Mouse (Mus musculus): ENCODE results near the gene Antxr1. TPM values are rescaled to one million over a fixed set of nuclear protein-coding genes. Genes with fewer than 3 reads are reported as not detected.

The Antxr1 gene
- polyA plus RNA-seq, 1 experiment, result not detected

GRCm38 (mm10) chr6:87131078-87131477, 204.5 kb downstream of the Antxr1 start:
- no peak overlapping the region for H3K27ac ChIP-seq (ENCODE audit: insufficient read depth, low read depth, low read length)
- no peaks in the 10 kb centered on the region for H3K4me1 ChIP-seq (ENCODE audit: control insufficient read depth, insufficient read depth, low read length)
- no peak overlapping the region for H3K4me3 ChIP-seq (ENCODE audit: insufficient read depth, low read depth, low read length)
- TF ChIP-seq POLR2A (IDR thresholded peaks at IDR 0.05; ENCODE audit: insufficient read depth, low read depth, low read length) (no peak), CTCF (IDR thresholded peaks at IDR 0.05; ENCODE audit: insufficient read depth, low read depth, low read length) (no peak)
- WGBS, result 76% methylated on average over 1 of the region's 1 CpGs

DNA sequence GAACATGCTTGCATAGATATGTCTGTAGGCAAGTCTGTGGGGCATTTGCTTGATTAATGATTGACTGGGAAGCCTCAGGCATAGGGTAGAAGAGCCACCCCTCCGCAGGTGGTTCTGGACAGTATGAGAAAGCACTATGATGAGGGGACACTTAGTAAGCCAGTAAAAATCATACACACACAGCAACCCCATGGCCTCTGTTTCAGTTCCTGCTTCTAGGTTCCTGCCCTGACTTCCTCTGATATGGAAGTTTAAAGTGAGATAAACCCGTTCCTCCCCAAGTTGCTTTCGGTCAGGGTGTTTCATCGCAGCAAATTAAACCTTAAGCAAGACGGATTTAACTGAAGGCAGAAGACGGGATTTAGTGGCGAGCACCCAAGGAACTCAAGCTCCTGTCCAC, 205.0 kb downstream of the Antxr1 start:
- TF ChIP-seq CTCF (IDR thresholded peaks at IDR 0.05; ENCODE audit: insufficient read depth, low read depth, low read length), result no peak
- TF ChIP-seq POLR2A (IDR thresholded peaks at IDR 0.05; ENCODE audit: insufficient read depth, low read depth, low read length), result no peak
- H3K4me3 ChIP-seq (ENCODE audit: insufficient read depth, low read depth, low read length), result no peak overlapping the region
- 98% methylated on average over 7 of the region's 7 CpGs for WGBS
- H3K4me1 ChIP-seq (ENCODE audit: control insufficient read depth, insufficient read depth, low read length), result no peaks in the 10 kb centered on the region
- H3K27ac ChIP-seq (ENCODE audit: insufficient read depth, low read depth, low read length), result no peak overlapping the region

- TF ChIP-seq POLR2A (IDR thresholded peaks at IDR 0.05; ENCODE audit: insufficient read depth, low read depth, low read length) (no peak), CTCF (IDR thresholded peaks at IDR 0.05; ENCODE audit: insufficient read depth, low read depth, low read length) (no peak)
- 88% methylated on average over 8 of the region's 8 CpGs for WGBS
These were observed 205.8 kb downstream of the Antxr1 start for GRCm38 (mm10) chr6:87129861-87130260.

DNA sequence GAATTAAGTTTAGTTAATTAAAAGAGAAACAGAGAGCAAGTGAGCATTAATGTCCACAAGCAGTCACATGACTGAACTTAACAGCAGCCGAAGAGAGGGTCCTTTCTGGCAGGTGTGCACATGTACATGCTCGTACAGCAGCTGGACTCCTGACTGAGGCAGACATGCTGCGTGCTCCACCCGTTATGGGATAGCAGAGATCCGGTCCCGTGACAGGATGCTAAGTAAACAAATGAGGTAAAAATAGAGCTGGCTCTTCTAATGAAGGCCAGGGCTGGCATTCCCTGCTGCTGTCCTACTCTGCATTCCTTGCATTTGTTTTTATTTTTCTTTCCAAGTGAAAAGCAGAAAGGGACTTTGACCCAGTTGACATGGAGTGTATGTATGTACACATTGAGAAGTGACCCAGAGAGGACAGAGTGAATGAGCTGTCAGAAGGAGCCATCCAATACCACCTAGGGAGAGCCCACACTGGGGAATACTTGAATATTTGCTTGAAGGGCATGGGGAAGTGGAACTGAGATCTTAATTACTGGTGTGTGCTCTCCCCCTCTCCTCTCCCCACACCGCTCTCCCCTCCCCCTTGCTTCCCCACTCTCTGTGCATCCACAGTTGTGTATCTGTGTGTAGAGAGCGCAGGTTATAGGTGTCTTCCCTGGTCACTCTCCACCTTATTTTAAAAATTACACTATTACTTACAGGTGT, 208.4 kb downstream of the Antxr1 start:
- TF ChIP-seq CTCF (IDR thresholded peaks at IDR 0.05; ENCODE audit: insufficient read depth, low read depth, low read length) (no peak), POLR2A (IDR thresholded peaks at IDR 0.05; ENCODE audit: insufficient read depth, low read depth, low read length) (no peak)
- Histone ChIP-seq H3K4me3 (ENCODE audit: insufficient read depth, low read depth, low read length) (no peak overlapping the region), H3K27ac (ENCODE audit: insufficient read depth, low read depth, low read length) (no peak overlapping the region), H3K4me1 (ENCODE audit: control insufficient read depth, insufficient read depth, low read length) (no peaks in the 10 kb centered on the region)
- WGBS, result 59% methylated on average over 8 of the region's 8 CpGs

More at GRCm38 (mm10) chr6:87129861-87130260, 205.8 kb downstream of the Antxr1 start:
- Histone ChIP-seq H3K4me3 (ENCODE audit: insufficient read depth, low read depth, low read length) (no peak overlapping the region), H3K27ac (ENCODE audit: insufficient read depth, low read depth, low read length) (no peak overlapping the region), H3K4me1 (ENCODE audit: control insufficient read depth, insufficient read depth, low read length) (no peaks in the 10 kb centered on the region)

GRCm38 (mm10) chr6:87123973-87124372, 211.6 kb downstream of the Antxr1 start:
- no peak for TF ChIP-seq POLR2A (IDR thresholded peaks at IDR 0.05; ENCODE audit: insufficient read depth, low read depth, low read length)
- TF ChIP-seq CTCF (IDR thresholded peaks at IDR 0.05; ENCODE audit: insufficient read depth, low read depth, low read length), result no peak
- Histone ChIP-seq H3K4me3 (ENCODE audit: insufficient read depth, low read depth, low read length) (no peak overlapping the region), H3K27ac (ENCODE audit: insufficient read depth, low read depth, low read length) (no peak overlapping the region), H3K4me1 (ENCODE audit: control insufficient read depth, insufficient read depth, low read length) (no peaks in the 10 kb centered on the region)
- WGBS, result 91% methylated on average over 4 of the region's 4 CpGs

DNA sequence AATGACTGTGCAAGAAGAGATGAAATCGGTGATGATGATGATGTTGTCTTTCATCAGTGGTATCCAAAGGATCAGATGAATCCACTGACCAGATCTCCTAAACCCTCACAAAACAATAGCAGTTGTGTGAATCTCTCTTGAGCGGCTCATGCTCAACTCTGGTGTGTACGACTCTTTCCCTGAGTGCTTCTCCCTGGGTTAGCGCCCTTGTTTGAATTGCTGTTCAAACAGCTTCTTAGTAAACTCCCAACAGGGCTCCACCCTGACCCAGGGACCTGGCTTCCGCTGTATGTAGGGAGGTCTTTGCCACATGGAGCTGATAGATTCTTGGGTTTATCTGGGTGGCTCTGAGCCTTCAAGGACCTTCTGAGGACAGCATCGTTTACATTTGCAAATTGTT, 212.2 kb downstream of the Antxr1 start:
- 94% methylated on average over 6 of the region's 6 CpGs for WGBS
- Histone ChIP-seq H3K27ac (ENCODE audit: insufficient read depth, low read depth, low read length) (no peak overlapping the region), H3K4me1 (ENCODE audit: control insufficient read depth, insufficient read depth, low read length) (no peaks in the 10 kb centered on the region), H3K4me3 (ENCODE audit: insufficient read depth, low read depth, low read length) (no peak overlapping the region)
- no peak for TF ChIP-seq CTCF (IDR thresholded peaks at IDR 0.05; ENCODE audit: insufficient read depth, low read depth, low read length)
- TF ChIP-seq POLR2A (IDR thresholded peaks at IDR 0.05; ENCODE audit: insufficient read depth, low read depth, low read length), result no peak

DNA sequence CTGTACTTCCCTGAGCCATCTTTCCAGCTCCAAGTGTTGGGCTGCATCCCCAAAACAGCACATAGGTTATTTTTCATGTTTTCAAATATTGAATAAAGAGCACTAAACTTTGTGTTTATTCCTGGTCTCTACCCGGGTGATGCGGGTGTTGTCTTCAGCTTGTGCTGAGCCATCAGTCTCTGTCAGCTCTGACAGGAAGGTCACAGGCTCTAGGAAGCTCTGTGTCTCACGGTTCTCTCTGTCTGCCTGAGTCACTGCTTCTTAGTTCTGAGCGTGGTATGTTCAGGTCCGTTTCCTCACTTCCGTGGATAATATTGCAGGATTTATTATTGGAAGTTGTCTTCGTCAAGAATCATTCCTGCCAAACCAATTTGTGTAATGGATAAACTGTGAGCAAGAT, 213.7 kb downstream of the Antxr1 start:
- Histone ChIP-seq H3K4me1 (ENCODE audit: control insufficient read depth, insufficient read depth, low read length) (no peaks in the 10 kb centered on the region), H3K27ac (ENCODE audit: insufficient read depth, low read depth, low read length) (no peak overlapping the region), H3K4me3 (ENCODE audit: insufficient read depth, low read depth, low read length) (no peak overlapping the region)
- TF ChIP-seq POLR2A (IDR thresholded peaks at IDR 0.05; ENCODE audit: insufficient read depth, low read depth, low read length) (no peak), CTCF (IDR thresholded peaks at IDR 0.05; ENCODE audit: insufficient read depth, low read depth, low read length) (no peak)
- WGBS, result 92% methylated on average over 7 of the region's 7 CpGs

DNA sequence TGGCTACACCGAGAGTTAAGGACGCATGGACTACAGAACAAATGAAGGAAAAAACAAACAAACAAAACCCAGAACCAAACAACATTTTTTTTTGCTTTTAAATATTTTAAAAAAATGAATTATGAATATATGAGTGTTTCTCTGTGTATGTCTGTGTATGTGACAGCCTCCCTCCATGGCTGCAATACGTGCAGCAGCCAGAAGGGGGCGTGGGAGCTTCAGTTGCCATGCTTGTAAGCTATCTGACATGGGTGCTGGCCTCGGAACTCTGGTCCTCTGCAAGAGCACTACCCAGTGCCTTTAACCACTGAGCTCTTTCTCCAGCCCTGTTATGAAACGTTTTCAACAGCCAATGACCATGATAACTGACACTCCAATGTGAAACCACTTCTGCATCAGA, 215.0 kb downstream of the Antxr1 start:
- TF ChIP-seq POLR2A (IDR thresholded peaks at IDR 0.05; ENCODE audit: insufficient read depth, low read depth, low read length), result no peak
- Histone ChIP-seq H3K27ac (ENCODE audit: insufficient read depth, low read depth, low read length) (no peak overlapping the region), H3K4me3 (ENCODE audit: insufficient read depth, low read depth, low read length) (no peak overlapping the region), H3K4me1 (ENCODE audit: control insufficient read depth, insufficient read depth, low read length) (no peaks in the 10 kb centered on the region)
- WGBS, result 92% methylated on average over 6 of the region's 6 CpGs

DNA sequence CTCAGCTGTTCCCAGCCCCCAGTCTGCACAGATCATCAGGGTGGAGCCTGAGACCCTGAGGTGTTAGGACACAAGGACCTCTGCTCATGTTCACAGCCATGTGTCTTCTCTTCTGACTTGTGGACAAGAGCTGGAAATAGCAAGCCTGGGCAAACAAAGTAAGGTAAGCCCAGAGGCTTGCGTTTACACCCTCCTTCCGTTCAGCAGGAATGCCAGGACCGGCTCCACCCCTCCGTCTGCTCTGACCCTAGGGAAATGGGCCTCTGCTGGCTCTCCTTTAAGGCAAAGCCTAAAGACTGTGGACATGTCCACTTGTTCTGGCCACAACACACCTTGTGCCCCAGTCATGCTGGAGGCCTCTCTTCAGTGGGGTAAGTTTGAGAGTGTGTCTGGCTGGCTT, 215.6 kb downstream of the Antxr1 start:
- H3K4me3 ChIP-seq (ENCODE audit: insufficient read depth, low read depth, low read length), result no peak overlapping the region
- TF ChIP-seq POLR2A (IDR thresholded peaks at IDR 0.05; ENCODE audit: insufficient read depth, low read depth, low read length), result no peak
- no peak for TF ChIP-seq CTCF (IDR thresholded peaks at IDR 0.05; ENCODE audit: insufficient read depth, low read depth, low read length)
- H3K27ac ChIP-seq (ENCODE audit: insufficient read depth, low read depth, low read length), result no peak overlapping the region
- H3K4me1 ChIP-seq (ENCODE audit: control insufficient read depth, insufficient read depth, low read length), result no peaks in the 10 kb centered on the region
- 82% methylated on average over 4 of the region's 4 CpGs for WGBS

Measured in olfactory bulb, adult 2 months (tissue).